Mouse (Mus musculus): ENCODE measurements around the gene Grhl3. TPM values are rescaled to one million over a fixed set of nuclear protein-coding genes. Genes with fewer than 3 reads are reported as not detected.
A peak's percentile ranks its signal among the peaks of the same experiment; 100 is the strongest.

Grhl3 gene
- polyA plus RNA-seq, 1 experiment from 2014 or later = 1.2 TPM

- H3K4me1 ChIP-seq (ENCODE audit: control insufficient read depth, insufficient read depth, low read depth, low read length) = no peaks in the 10 kb centered on the region
- ATAC-seq = no peak
- no peaks in the 10 kb centered on the region for H3K27me3 ChIP-seq (replicated peaks; ENCODE audit: control insufficient read depth, insufficient read depth, low read length)
- H3K36me3 ChIP-seq (ENCODE audit: control insufficient read depth, insufficient read depth, low read length) = no peaks in the 10 kb centered on the region
- H3K9ac ChIP-seq (ENCODE audit: low read depth, low read length) = no peak overlapping the region
- H3K9me3 ChIP-seq (ENCODE audit: control insufficient read depth, low read length) = no peaks in the 10 kb centered on the region
- 57% methylated on average over 6 of the region's 6 CpGs for WGBS
- no peak overlapping the region for H3K4me3 ChIP-seq (ENCODE audit: low read length)
- no peak overlapping the region for H3K4me2 ChIP-seq (ENCODE audit: low read length)
- no peak overlapping the region for H3K27ac ChIP-seq (ENCODE audit: low read depth, low read length)
Measured at GRCm38 (mm10) chr4:135579695-135580094, 6.3 kb upstream of the Grhl3 start.

DNA sequence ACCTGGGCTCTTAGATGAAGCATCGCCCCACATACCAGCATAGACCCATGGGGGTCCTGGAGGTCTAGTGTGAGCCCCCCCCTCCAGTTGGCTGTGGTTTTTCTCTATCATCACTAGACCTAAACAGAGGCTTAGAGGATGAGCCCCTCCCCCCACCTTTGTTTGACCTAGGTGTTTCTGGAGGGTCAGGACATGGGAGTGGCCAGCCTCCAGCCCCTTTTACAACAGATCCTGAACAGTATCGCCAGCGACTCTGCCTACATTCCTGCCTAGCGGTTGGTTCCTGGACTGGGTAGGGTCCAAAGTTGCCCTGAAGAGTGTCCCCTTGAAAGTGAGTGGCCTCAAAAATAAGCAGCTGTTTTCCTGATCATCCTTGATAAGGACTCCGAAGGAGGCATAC, 5.1 kb upstream of the Grhl3 start:
- Histone ChIP-seq H3K9me3 (ENCODE audit: control insufficient read depth, low read length) (no peaks in the 10 kb centered on the region), H3K4me3 (ENCODE audit: low read length) (no peak overlapping the region), H3K27ac (ENCODE audit: low read depth, low read length) (no peak overlapping the region), H3K9ac (ENCODE audit: low read depth, low read length) (no peak overlapping the region), H3K27me3 (replicated peaks; ENCODE audit: control insufficient read depth, insufficient read depth, low read length) (no peaks in the 10 kb centered on the region), H3K4me2 (ENCODE audit: low read length) (no peak overlapping the region), H3K4me1 (ENCODE audit: control insufficient read depth, insufficient read depth, low read depth, low read length) (peaks cover 6% of the 10 kb centered on the region), H3K36me3 (ENCODE audit: control insufficient read depth, insufficient read depth, low read length) (no peaks in the 10 kb centered on the region)
- no peak for ATAC-seq
- WGBS = 81% methylated on average over 5 of the region's 5 CpGs

DNA sequence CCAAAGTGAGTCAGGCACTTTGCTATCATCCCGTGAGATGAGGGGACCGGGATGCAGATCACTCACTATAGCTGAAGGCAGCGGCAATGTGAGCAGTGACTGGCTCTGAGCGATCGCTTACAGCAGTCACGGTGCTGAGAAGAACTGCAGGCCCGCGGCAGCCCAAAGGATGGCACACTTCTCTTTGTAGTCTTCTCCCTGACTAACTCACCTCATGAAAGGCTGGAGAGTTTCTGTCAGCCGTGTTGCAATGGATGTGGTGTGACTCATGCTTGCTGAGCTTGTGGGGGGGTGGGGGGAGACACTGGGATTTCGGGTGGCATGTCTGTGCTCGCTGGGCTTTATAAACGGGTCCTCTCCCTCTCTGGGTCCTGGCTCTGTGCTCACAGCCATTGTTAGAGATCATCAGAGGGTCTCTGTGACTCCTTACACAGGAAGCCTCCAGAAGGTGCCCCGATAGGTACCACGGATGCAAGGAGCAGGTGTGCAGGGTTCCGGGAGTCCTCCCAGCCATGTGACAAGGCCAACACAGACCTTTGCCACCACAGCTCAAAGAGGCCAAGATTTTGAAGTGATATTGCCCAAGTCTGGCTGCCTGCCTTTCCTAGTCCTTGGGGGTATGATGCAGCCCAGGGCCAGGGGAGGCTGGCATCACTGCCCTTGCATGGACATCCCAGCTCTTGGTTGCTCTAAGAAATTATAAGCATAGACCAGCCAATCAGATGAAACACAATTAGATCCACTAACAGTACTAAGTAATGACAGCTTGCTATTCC, 2.1 kb upstream of the Grhl3 start:
- H3K9ac ChIP-seq (ENCODE audit: low read depth, low read length) = no peak overlapping the region
- H3K27me3 ChIP-seq (replicated peaks; ENCODE audit: control insufficient read depth, insufficient read depth, low read length) = peaks cover 6% of the 10 kb centered on the region
- H3K4me3 ChIP-seq (ENCODE audit: low read length) = no peak overlapping the region
- no peak overlapping the region for H3K4me2 ChIP-seq (ENCODE audit: low read length)
- no peak overlapping the region for H3K27ac ChIP-seq (ENCODE audit: low read depth, low read length)
- no peaks in the 10 kb centered on the region for H3K36me3 ChIP-seq (ENCODE audit: control insufficient read depth, insufficient read depth, low read length)
- H3K9me3 ChIP-seq (ENCODE audit: control insufficient read depth, low read length) = no peaks in the 10 kb centered on the region
- H3K4me1 ChIP-seq (ENCODE audit: control insufficient read depth, insufficient read depth, low read depth, low read length) = peaks cover 10% of the 10 kb centered on the region
- 60% methylated on average over 15 of the region's 15 CpGs for WGBS
- no peak for ATAC-seq

DNA sequence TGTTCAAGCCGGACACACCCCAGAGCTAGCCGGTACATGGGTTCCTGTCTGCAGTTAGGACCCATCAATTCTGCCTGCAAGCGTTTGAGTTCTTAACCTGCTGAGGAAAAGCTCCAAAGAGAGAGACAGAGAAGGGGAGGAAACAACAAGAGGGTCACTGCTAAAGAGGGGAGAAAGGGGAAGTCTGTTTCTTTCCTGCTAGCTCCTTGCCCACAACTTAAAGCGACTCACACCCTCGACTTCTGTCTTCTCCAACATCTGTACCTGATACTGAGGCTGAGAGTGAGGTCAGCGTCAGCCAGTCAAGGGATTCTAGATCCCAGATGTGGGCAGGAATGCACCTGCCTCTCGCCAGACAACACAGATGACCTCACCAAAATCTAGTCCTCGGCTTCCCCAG, 1.2 kb downstream of the Grhl3 start:
- H3K9ac ChIP-seq (ENCODE audit: low read depth, low read length) = no peak overlapping the region
- WGBS = 33% methylated on average over 8 of the region's 8 CpGs
- no peak overlapping the region for H3K27ac ChIP-seq (ENCODE audit: low read depth, low read length)
- H3K9me3 ChIP-seq (ENCODE audit: control insufficient read depth, low read length) = no peaks in the 10 kb centered on the region
- H3K4me2 ChIP-seq (ENCODE audit: low read length) = no peak overlapping the region
- H3K4me1 ChIP-seq (ENCODE audit: control insufficient read depth, insufficient read depth, low read depth, low read length) = peaks cover 26% of the 10 kb centered on the region
- no peak overlapping the region for H3K4me3 ChIP-seq (ENCODE audit: low read length)
- no peak for ATAC-seq
- peaks cover 14% of the 10 kb centered on the region for H3K27me3 ChIP-seq (replicated peaks; ENCODE audit: control insufficient read depth, insufficient read depth, low read length)
- H3K36me3 ChIP-seq (ENCODE audit: control insufficient read depth, insufficient read depth, low read length) = no peaks in the 10 kb centered on the region

- peaks cover 31% of the 10 kb centered on the region for H3K4me1 ChIP-seq (ENCODE audit: control insufficient read depth, insufficient read depth, low read depth, low read length)
- H3K36me3 ChIP-seq (ENCODE audit: control insufficient read depth, insufficient read depth, low read length) = no peaks in the 10 kb centered on the region
- H3K4me3 ChIP-seq (ENCODE audit: low read length) = no peak overlapping the region
- no peak overlapping the region for H3K9ac ChIP-seq (ENCODE audit: low read depth, low read length)
- H3K27me3 ChIP-seq (replicated peaks; ENCODE audit: control insufficient read depth, insufficient read depth, low read length) = peaks cover 14% of the 10 kb centered on the region
- no peak for ATAC-seq
- H3K4me2 ChIP-seq (ENCODE audit: low read length) = no peak overlapping the region
- no peaks in the 10 kb centered on the region for H3K9me3 ChIP-seq (ENCODE audit: control insufficient read depth, low read length)
- no peak overlapping the region for H3K27ac ChIP-seq (ENCODE audit: low read depth, low read length)
- 54% methylated on average over 6 of the region's 6 CpGs for WGBS
Measured at GRCm38 (mm10) chr4:135571037-135571550, 2.3 kb downstream of the Grhl3 start.

- H3K4me1 ChIP-seq (ENCODE audit: control insufficient read depth, insufficient read depth, low read depth, low read length) = peaks cover 31% of the 10 kb centered on the region
- peak overlapping the region; percentile 49 for H3K9ac ChIP-seq (ENCODE audit: low read depth, low read length)
Measured at GRCm38 (mm10) chr4:135570152-135571036, 3.0 kb downstream of the Grhl3 start.

DNA sequence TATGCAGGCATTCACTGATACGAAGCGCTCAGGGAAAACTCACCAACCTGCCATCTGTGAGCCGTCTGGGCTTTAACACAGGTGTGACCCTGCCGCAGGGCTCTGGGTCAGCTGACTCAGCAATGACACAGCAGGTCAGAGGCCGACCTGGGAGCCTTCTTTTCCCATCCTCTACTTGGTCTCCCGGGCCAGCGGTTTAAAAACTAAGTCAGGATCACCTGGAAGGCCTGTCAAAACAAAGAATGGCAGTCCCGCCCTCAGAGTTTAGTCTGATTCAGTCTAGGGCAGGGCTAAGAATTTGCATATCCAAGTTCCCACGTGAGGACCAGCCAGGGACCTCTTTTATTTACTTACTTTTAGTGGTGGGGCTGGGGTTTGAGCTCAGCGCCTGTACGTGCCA, 4.2 kb downstream of the Grhl3 start:
- Histone ChIP-seq H3K27ac (ENCODE audit: low read depth, low read length) (no peak overlapping the region), H3K4me1 (ENCODE audit: control insufficient read depth, insufficient read depth, low read depth, low read length) (peaks cover 31% of the 10 kb centered on the region), H3K9ac (ENCODE audit: low read depth, low read length) (no peak overlapping the region), H3K27me3 (replicated peaks; ENCODE audit: control insufficient read depth, insufficient read depth, low read length) (peaks cover 14% of the 10 kb centered on the region), H3K9me3 (ENCODE audit: control insufficient read depth, low read length) (no peaks in the 10 kb centered on the region), H3K36me3 (ENCODE audit: control insufficient read depth, insufficient read depth, low read length) (no peaks in the 10 kb centered on the region), H3K4me2 (ENCODE audit: low read length) (no peak overlapping the region), H3K4me3 (ENCODE audit: low read length) (no peak overlapping the region)
- ATAC-seq = no peak
- 16% methylated on average over 11 of the region's 11 CpGs for WGBS

More at GRCm38 (mm10) chr4:135570152-135571036, 3.0 kb downstream of the Grhl3 start:
- no peaks in the 10 kb centered on the region for H3K36me3 ChIP-seq (ENCODE audit: control insufficient read depth, insufficient read depth, low read length)
- H3K9me3 ChIP-seq (ENCODE audit: control insufficient read depth, low read length) = no peaks in the 10 kb centered on the region
- ATAC-seq = no peak
- H3K27me3 ChIP-seq (replicated peaks; ENCODE audit: control insufficient read depth, insufficient read depth, low read length) = peaks cover 14% of the 10 kb centered on the region
- H3K27ac ChIP-seq (ENCODE audit: low read depth, low read length) = no peak overlapping the region
- H3K4me3 ChIP-seq (ENCODE audit: low read length) = peak overlapping the region; percentile 45
- peak overlapping the region; percentile 67 for H3K4me2 ChIP-seq (ENCODE audit: low read length)
- 12% methylated on average over 32 of the region's 32 CpGs for WGBS

GRCm38 (mm10) chr4:135567484-135567883, 5.9 kb downstream of the Grhl3 start:
- H3K4me1 ChIP-seq (ENCODE audit: control insufficient read depth, insufficient read depth, low read depth, low read length) = peaks cover 23% of the 10 kb centered on the region
- H3K27me3 ChIP-seq (replicated peaks; ENCODE audit: control insufficient read depth, insufficient read depth, low read length) = peaks cover 14% of the 10 kb centered on the region
- no peak overlapping the region for H3K9ac ChIP-seq (ENCODE audit: low read depth, low read length)
- H3K4me2 ChIP-seq (ENCODE audit: low read length) = no peak overlapping the region
- no peak overlapping the region for H3K4me3 ChIP-seq (ENCODE audit: low read length)
- H3K9me3 ChIP-seq (ENCODE audit: control insufficient read depth, low read length) = no peaks in the 10 kb centered on the region
- no peak overlapping the region for H3K27ac ChIP-seq (ENCODE audit: low read depth, low read length)
- no peak for ATAC-seq
- WGBS = 52% methylated on average over 8 of the region's 8 CpGs
- H3K36me3 ChIP-seq (ENCODE audit: control insufficient read depth, insufficient read depth, low read length) = no peaks in the 10 kb centered on the region

GRCm38 (mm10) chr4:135567042-135567441, 6.4 kb downstream of the Grhl3 start:
- H3K27me3 ChIP-seq (replicated peaks; ENCODE audit: control insufficient read depth, insufficient read depth, low read length) = peaks cover 14% of the 10 kb centered on the region
- H3K36me3 ChIP-seq (ENCODE audit: control insufficient read depth, insufficient read depth, low read length) = no peaks in the 10 kb centered on the region
- no peak overlapping the region for H3K4me3 ChIP-seq (ENCODE audit: low read length)
- H3K9me3 ChIP-seq (ENCODE audit: control insufficient read depth, low read length) = no peaks in the 10 kb centered on the region
- H3K4me2 ChIP-seq (ENCODE audit: low read length) = no peak overlapping the region
- no peak overlapping the region for H3K27ac ChIP-seq (ENCODE audit: low read depth, low read length)
- WGBS = 40% methylated on average over 11 of the region's 11 CpGs
- ATAC-seq = no peak; the same call in 1 of the 2 replicates
- no peak overlapping the region for H3K9ac ChIP-seq (ENCODE audit: low read depth, low read length)
- peaks cover 23% of the 10 kb centered on the region for H3K4me1 ChIP-seq (ENCODE audit: control insufficient read depth, insufficient read depth, low read depth, low read length)
